Comparison of ENCODE assay signal across 7 mouse cellular contexts in the genomic region with DNA sequence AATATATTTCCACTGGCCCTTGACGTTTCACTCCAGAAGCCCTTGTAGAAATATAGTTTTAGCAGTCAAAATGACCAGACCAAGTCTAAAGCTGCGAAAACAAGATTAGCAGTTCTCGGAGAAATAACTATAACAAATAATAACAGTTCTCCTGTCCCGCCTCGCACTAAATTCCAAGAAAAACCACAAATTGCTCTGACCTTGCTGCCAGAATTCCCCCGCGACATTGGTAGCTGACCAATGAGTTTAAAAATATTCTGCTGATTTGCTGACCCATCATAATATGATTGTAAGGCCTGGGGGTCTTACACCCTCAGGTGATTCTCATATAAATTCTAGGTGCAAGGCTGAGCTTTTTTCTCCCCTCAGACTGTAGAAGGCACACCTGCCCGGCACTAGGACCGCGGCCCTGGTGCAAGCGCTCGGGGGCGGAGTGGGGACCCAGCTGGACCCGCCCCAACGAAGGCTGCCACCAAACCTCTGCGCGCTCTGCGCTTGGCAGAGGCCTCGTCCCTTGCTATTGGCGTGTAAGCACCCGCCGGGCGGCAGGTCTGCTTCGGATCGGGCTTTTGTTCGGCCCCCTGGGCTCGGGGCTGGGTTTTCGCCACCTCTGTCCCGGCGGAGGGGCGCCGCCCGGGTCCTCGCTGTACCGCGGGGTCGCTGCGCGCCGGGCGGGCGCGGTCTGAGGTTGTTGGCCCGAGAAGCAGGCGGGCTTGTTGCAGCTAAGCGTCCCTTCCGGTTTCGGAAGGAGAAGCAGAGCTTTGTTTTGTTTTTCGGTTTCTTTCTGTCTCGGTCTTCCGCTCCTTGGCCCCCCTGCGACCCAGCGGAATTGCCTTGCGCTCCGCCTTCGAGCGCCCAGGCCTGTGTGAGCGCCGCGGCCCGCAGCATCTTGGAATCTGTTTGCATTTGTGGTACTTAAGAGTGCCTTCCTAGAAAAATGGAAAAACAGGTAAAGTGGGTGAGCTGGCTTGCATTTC. TPM values are rescaled to one million over a fixed set of nuclear protein-coding genes. Genes with fewer than 3 reads are reported as not detected.
A peak's percentile ranks its signal among the peaks of the same experiment; 100 is the strongest.
DNase-seq lines count a peak whose midpoint lies in the region; ATAC-seq lines count a peak whose summit lies in the region.

A gene (plus strand): TSS at position 459 of the 977 bp plus-strand sequence.

- peak; percentile 92 to 97 for DNase-seq in adrenal gland, adult (ENCODE audit: inconsistent age in 2 of 2, low spot score in 1 of 2)
- peak; percentile 92 for DNase-seq in embryo, embryonic 10.5 days (ENCODE audit: low spot score)
- peak; percentile 91 for DNase-seq in gastrocnemius, postnatal 25 days
- peak; percentile 89 for DNase-seq in left cerebral cortex, postnatal 25 days (ENCODE audit: low spot score in 2 of 2)
- peak; percentile 91 for DNase-seq in midbrain, embryonic 10.5 days (ENCODE audit: low spot score)
- DNase-seq in right cerebral cortex, postnatal 4 days: peak; percentile 89

- peak within 1 kb of the TSS; percentile 100 for H3K27ac ChIP-seq in intestine, embryonic 15.5 days
- peak within 1 kb of the TSS; percentile 98 for H3K27ac ChIP-seq in midbrain, embryonic 10.5 days (replicated peaks)

- no peaks in the 10 kb centered on the region for H3K27me3 ChIP-seq in intestine, embryonic 15.5 days (replicated peaks)
- H3K27me3 ChIP-seq in midbrain, embryonic 10.5 days (ENCODE audit: low read depth, poor library complexity, severe bottlenecking): no peaks in the 10 kb centered on the region

- peak within 1 kb of the TSS; percentile 98 for H3K9ac ChIP-seq in intestine, embryonic 15.5 days

- H3K4me1 ChIP-seq in intestine, embryonic 15.5 days (replicated peaks): no peaks in the 10 kb centered on the region
- peaks cover 21% of the 10 kb centered on the region for H3K4me1 ChIP-seq in midbrain, embryonic 10.5 days

- WGBS in intestine, embryonic 15.5 days: 4% methylated on average over 61 of the region's 61 CpGs
- 7% methylated on average over 61 of the region's 61 CpGs for WGBS in midbrain, embryonic 10.5 days

- intact Hi-C loops in left cerebral cortex, postnatal 25 days (cut with DNase I): loop anchor here (5.0 kb wide), 2 partner anchors 98 to 122 kb away; a partner anchor contains a TSS

- peak within 1 kb of the TSS; percentile 95 for H3K4me3 ChIP-seq in intestine, embryonic 15.5 days (replicated peaks)
- H3K4me3 ChIP-seq in midbrain, embryonic 10.5 days: peak within 1 kb of the TSS; percentile 80

- H3K4me2 ChIP-seq in intestine, embryonic 15.5 days (replicated peaks): peak within 1 kb of the TSS; percentile 60

- 0 out of 2 replicates have a peak, but pooled peaks cover 2% of the 10 kb centered on the region for H3K36me3 ChIP-seq in intestine, embryonic 15.5 days
- H3K36me3 ChIP-seq in midbrain, embryonic 10.5 days: peaks cover 23% of the 10 kb centered on the region

- no peaks in the 10 kb centered on the region for H3K9me3 ChIP-seq in intestine, embryonic 15.5 days
- H3K9me3 ChIP-seq in midbrain, embryonic 10.5 days (replicated peaks): no peaks in the 10 kb centered on the region; the same call in 1 of the 2 replicates

- peak; percentile 99 for ATAC-seq in intestine, embryonic 15.5 days

RNA-seq across cellular contexts. Expression of the gene that starts here (rescaled TPM):
- 10 to 100 TPM; 12.1 to 21.7 TPM for total RNA-seq in gastrocnemius, postnatal 25 days (2021)
- 33.9 and 39.5 TPM in 2 replicates for polyA plus RNA-seq in intestine, embryonic 15.5 days (2015; fragmentation: Nextera tagmentation; extraction: Ambion mirVana)
- total RNA-seq in left cerebral cortex, postnatal 25 days (2021): 10 to 100 TPM; 18.1 to 18.8 TPM
- polyA plus RNA-seq in midbrain, embryonic 10.5 days (2016; fragmentation: Nextera tagmentation; extraction: Ambion mirVana): 38.3 and 39.3 TPM in 2 replicates

Comparison
In these comparisons a context has a peak if more than half of its experiments do, and no peak if none do; other contexts are left out.
1. Peak in every context shown above with its lines: DNase-seq, ATAC-seq, H3K4me3 ChIP-seq and H3K27ac ChIP-seq.